Mouse (Mus musculus) testis, adult 2 months (tissue): ENCODE measurements around the gene Atp2b2.
A peak's percentile ranks its signal among the peaks of the same experiment; 100 is the strongest.

Source experiments
- CTCF ChIP-seq: fragments of 200-500 bp; IDR thresholded peaks from 2 replicates; pipeline ENCODE4 v1.5.1; 2012; ENCODE audit warnings: low read depth, mild to moderate bottlenecking, inconsistent platforms, low read length, moderate library complexity; ENCODE audit not compliant: control insufficient read depth, insufficient read depth, insufficient replicate concordance
- POLR2A ChIP-seq: fragments of 200-500 bp; IDR thresholded peaks from 2 replicates; pipeline ENCODE4 v1.6.1; 2012; ENCODE audit warnings: low read depth, mild to moderate bottlenecking, inconsistent platforms, low read length, moderate library complexity; ENCODE audit not compliant: control insufficient read depth

DNA sequence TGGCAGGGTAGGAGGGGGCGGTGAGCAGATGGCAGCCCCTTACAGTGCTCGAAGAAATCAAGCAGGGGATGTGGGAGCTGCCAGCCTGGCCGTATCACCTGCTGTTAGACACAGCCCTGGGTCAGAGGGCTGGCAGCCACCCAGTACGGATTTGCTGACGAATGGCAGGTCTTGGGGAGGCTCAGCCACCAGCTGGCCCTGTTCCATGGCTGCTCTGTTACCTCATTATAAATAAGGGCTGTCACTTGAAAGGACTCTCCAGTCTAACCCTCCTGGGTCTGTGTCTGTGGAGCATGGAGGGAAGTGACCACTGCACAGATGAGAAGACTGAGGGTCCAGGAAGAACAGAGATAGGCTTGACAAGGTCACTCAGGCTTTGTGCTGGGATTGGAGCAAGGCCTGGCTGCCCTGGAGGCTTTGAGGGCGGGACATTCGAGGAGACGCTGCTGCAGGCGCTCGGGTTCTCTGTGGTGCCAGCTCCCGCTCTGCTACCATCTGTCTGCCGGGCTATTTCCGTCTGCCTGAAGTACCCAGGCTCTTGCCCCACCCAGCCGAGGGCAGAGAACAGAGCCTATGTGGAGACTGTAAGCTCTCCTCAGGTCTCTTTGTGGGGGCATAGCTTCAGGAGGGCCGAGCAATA, 181.6 kb downstream of the Atp2b2 start:
- peak; percentile 48 for TF ChIP-seq POLR2A
- no peak for TF ChIP-seq CTCF
